Mouse (Mus musculus) retina, adult 2 months (tissue): Measurements from ENCODE around the gene Card9.

Source experiments
- DNase-seq: peaks from one replicate; pipeline ENCODE4 v3.0.0-alpha.2; 2012; ENCODE audit warnings: low read depth, low spot score

Card9 gene

DNA sequence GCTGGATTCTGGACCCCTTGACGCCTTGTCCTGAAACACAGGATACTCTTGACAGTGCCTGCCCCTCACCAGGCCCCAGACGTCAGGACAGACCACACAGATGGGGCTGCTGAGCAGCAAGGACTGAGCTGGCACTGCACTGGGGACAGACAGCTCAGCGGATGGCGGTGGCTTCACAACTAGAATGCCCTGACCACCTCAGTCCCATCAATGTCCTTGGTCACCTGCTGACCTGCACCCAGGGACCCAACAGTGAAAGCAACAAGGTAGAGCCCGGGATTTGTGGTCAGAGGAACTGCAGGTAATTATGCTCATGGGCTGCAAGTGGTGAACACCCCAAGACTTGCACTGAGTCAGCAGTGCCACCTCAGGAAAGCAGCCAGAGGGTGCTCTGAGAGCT is 2.3 kb upstream of the Card9 start:
- DNase-seq: no peak

DNA sequence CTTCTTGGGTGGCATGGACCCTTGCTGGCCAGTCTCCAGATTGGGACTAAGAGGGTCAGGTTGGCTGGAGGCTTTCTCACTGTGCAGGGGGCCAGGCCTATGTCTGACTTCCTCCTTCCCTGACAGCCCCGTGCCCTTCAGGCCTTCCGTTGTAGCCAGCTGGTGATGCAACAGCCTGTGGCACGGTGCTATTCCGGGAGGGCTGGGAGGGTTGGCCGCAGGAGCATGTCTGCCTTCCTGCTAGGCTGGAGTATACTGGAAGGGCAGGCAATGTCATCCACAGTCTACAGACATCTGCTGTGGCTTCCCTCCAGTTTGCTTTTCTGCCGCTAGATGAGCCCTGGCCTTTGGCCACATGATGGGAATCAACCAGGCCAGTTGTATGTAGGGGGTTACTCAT is 735 bp downstream of the Card9 start:
- no peak for DNase-seq

DNA sequence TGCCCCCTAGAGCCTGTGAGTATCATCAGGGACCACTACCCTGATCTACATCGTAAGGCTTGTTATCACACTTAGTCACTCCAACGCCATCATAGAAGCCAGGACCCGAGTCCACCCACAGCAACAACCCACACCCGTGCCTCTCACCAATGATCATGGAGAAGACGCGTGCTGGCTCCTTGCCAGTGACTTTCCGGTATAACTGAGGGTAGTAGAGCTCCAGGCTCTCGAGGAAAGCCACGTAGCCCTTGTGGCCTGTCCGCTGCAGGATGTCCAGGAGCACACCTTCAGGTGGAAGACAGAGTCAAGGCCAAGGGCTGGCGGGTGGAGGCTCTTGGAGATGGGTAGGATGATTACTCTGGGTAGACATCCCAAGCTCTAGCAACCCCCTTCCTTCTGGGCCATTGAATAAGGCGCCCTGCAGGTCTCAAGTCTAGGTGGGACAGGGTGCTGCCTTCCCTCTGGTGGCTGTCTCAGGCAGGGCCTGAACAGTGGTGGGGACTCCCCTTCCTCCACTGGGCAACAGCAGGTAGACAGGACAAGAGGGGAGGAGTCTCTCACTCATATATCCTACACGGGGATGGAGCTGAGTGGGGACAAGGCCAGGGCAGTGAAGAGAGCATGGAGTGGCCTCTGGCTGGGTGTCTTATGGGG is 1.9 kb downstream of the Card9 start:
- no peak for DNase-seq

DNA sequence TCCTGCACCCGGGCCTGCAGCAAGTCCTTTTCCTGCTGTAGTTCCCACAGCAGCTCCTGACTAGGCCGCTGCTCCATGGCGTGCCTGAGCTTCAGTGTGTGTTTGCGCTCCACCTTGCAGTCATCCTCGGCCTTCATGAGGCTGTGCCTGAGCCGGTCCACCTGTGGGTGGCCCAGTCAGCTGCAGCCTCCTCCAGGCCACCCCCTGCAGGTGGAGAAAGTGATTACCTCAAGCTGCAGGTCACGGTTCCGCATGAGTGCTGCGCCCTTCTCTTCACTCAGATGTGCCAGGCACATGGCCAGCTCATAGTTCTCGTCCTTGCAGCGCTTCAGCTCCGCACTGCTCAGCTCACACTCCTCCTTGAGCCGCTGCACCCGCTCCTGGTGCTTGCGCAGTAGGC is 3.2 kb downstream of the Card9 start:
- no peak for DNase-seq

DNA sequence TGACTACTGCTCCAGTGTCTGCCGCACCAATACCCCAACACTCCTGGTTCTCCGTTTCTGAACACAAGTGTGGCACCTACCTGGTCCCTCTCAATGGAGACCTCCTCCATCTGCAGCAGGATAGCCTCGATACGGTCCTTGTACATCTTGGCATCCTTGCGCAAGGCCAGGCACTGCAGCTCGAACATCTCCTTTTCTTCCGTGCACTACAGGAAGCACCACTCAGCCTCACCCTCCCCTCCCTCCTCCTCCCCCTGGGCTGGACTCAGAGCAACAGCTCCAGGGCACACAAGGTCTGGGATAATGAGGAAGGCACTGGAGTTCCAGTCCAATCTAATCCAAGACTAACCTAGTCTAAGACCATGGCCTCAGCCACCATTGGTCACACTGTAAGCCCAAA is 4.0 kb downstream of the Card9 start:
- DNase-seq: no peak

DNA sequence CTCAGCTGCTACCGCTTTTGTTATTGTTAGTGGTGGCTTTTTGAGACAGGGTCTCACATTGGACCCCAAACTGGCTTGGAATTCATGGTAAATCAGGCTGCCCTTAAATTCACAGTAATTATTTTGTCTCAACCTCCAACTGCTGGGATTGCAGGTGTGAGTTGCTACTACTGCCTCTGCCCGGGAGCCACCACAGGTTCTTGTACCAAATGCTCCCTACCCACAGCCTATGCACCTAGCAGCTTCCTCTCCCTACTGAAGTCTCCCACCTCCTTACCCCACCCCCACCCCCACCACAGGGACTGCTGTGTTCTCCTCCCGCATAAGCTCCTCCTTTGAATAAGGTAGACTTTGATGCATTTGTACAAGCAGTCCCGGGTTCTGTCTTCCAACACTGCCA is 4.5 kb downstream of the Card9 start:
- DNase-seq: no peak

DNA sequence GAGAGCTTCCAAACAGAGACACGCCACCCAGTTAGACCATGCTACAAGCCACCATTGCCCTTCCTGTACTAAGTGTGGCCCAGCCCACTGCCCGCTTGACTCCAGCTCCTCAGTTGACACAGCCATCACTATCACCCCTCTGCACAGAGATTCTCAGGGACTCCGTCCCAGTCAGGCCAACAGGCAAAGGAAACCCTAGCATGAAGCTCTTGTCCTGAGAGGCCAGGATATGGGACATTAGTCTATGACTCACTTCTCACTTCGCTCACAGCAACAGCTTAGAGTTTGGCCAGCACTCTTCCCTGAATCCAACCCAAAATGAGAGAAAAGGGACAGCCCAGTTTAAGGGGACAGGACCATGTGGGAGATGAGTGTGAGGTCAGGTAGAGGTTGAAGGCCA is 6.3 kb downstream of the Card9 start:
- no peak for DNase-seq

DNA sequence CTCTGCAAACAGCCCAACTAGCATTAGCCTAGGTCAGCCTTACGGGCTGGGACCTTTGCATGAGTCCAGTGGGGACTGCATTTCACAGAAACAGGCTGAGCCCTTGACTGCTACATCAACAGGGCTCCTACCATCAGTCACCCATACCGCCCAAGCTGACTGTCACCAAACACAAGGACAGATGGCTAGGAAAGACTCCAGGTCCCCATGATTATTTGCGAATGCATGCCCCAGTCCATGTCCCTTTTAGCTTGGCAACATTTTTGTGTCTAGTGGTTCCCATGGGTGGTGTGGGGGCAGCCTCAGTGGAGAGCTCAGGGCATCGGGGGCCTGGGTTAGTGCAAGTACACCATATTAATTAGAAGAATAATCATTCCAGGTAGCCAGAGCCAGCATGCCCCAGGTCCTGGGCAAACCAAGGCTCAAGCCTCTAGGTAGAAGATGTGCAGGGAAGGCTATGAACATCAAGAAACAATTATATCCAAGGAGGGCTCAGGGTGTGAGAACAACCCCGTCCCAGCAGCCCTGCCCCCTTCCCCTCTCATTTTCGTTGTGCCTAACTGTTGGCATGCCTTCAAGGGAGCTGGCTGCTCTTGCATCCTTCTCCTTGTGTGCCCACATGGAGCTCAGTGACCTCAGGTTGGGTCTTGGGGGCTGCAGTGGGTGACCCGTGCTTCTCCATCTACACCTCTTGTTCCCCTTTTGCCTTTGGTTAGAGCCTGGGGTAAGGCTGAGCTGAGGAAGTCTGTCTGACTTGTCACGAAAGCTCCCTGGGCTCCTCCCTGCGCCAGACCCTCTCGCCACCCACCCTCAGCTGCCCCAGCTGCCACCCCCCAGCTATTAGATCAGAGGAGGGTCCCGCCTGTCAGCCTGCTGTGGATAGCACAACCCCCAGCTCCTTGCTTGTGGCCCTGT is 7.4 kb downstream of the Card9 start:
- no peak for DNase-seq

DNA sequence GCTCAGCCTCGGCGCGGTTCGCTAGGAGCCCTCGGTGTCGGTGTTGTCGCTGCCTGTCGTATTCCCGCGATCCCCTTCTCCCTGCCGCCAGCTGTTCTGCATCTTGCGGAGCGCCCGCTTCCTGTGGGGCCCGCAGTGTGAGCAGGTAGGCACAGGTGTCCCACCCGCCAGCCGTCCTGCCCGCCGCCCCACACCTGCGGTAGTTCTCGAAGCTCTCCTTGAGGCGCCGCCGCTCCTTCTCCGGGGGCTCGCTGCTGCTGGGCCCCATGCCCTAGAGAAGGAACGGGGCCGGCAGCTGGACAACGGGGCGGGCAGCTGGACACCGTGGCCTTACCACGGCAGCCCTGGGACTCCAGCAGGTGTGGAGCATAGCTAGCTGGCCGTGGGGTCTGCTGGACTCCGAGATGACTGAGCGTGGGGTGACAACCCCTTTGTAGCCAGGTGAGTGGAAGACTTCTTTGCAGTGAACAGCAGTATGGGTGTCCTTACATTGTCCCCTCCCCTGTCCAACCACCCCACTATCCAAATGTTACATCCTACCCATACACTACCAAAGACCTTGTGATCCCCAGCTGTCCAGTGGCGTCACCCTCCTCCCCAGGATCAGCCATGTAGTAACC is 8.3 kb downstream of the Card9 start:
- DNase-seq: no peak

DNA sequence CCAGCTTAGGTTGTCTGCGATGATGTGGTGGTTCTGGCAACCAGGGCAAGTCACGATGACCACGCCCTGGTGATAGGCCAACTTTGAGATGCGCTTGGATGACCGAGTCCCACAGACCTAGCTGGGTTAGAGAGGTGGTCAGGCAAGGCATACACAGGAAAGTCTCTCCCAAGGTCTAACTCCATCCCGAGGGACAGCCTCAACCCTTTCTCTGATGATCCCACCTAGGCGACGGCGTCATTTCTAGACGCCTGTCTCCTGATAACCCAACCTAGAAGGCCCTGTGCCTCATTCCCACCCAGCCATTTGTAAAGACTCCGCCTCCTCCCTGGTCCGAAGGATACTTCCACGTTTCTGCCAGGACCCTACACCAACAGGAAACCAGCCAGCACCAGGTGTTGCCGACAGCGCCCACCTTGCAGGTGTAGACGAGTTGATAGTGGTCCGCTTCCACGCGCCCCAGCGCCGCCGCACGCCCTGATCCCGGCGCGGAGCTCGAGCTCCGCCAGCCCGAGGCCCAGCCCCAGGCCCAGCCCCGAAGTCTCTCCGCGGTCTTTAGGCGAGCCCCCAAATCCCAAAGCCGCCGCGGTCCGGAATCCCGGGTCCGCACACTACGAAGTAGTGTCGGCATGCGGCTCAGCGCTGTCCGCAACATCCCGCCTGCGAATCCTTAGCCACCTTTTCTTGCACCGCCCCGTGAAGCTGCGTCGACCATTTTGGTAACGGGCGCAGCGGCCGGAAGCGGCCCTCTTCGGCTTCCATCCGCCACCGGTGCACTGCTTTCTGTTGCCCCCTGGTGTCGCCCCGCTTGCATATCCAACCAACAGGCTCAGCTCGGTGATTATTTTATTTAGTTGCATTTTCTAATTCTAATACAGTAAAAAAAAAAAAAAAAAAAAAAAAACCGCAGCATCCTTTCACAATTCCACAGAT is 9.1 kb downstream of the Card9 start, which contains the start of gene Dnlz:
Gene Dnlz, minus strand, starts transcription at position 753 of the 933 bp plus-strand sequence.
- peak; percentile 81 for DNase-seq

DNA sequence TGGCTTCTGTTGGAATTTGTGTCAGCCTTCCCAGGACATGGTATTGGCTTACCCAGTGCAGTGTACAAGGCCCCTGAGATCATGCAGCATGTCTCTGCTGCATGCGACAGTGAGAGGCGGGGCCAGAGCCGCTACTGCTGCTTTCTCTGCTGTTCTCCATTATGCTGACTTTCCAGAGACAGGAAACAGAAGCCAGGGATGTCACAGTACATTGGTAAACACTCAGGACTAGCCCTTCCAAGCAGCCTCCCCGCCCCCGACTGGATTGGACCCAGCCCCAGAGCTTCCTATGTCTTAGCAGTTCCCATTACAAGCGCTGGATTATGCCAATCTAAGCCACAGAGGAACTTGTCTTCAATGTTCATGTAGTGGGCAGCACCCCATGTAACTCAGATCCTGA is 12.5 kb downstream of the Card9 start:
- DNase-seq: no peak

DNA sequence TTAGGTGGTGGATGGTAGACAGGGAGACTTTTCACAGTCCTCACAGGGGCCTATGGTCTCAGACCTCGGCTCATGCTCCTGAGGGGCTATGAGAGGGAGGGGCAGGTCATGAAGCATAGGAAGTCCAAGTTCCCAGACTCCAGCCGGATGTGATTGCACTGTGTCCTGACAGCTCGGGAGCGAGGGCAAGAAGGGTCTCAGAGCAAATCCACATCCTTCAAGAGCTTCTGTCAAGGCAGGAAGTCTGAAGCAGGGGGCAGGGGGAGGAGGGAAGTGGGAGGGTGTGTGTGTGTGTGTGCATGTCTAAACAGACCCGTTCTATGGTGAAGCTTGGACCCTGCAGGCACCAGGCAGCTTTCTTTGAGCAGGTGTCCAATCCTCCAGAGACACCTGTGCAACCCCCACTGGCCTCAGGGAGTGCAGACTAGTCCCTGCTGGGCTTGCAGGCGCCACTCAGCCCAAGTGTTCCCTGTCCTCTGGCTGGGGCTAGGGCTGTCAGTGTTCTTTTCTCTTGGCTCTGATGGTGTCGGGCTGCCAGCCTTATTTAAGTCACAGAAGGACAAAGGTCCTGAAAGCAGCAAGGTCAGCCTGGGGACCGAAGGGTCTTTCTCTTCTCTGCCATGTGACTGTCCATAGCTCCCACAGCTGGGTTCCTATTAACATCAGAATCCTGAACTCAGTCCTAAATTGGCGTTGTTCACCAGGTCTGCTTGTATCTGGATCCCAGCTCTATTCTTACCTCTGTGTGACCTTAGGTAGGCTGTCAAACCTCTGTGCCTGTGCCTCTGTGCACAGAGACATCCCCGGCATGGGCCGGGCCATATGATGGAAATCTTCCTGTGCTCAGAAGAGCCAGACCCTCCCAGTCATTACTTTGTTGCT is 17.9 kb downstream of the Card9 start:
- no peak for DNase-seq

DNA sequence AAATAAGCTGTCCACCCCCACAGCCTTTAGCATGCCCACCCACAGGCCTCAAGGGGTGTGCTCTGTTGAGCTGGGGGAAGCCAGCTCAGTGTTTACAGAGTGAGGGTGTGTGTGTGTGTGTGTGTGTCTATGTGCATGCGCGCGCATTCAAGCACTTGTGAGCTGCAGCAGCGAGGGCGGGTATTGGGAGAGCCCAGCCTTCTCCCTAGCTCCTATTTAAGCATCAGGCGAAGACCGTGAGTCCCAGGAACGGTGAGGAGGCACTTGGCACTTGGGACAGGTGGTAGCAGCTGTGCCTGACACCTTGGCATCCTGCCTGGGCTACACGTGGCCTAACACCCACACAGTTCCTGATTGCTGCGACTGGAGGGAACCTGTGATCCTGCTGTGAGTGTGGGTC is 18.7 kb downstream of the Card9 start:
- DNase-seq: no peak

DNA sequence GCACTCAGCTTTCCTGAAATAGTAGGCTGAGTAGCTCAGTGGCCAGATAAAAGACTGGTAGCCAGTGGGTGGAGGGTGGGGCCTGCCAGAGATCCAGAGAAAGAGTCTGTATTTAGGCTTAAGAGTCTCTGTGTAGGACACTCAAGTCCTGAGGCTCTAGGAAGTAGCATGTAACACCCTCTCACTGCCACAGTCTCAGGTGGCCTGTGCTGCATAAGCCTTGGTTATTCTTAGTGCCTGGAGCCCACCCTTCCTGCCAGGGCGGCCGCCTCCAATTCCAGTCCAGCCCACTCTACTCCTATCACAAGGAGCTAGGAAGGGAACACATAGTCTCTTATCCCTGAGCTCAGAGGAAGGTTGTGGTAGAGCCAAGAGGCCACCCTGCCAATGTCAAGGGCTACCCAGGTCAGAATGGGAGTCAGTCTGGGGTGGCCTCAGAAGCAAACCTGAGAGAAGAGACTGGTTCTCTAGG is 19.2 kb downstream of the Card9 start:
- DNase-seq: no peak

DNA sequence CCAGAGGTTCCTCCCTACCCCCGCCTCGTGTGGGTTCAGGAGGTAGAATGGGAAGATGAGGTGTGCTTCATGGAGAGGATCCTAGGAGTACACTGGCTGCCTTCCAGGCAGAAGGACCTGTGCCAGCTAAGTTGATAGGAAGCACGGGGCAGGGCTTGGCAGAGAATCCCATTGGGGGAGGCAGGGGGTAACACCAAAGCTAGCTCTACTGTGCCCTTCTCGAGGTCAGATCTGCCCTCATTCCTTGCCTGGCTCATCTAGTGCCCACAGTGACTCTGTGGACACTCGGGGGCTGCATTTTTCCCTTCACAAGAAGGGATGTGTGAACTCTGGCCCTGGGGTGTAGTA is 21.5 kb downstream of the Card9 start:
- DNase-seq: no peak

DNA sequence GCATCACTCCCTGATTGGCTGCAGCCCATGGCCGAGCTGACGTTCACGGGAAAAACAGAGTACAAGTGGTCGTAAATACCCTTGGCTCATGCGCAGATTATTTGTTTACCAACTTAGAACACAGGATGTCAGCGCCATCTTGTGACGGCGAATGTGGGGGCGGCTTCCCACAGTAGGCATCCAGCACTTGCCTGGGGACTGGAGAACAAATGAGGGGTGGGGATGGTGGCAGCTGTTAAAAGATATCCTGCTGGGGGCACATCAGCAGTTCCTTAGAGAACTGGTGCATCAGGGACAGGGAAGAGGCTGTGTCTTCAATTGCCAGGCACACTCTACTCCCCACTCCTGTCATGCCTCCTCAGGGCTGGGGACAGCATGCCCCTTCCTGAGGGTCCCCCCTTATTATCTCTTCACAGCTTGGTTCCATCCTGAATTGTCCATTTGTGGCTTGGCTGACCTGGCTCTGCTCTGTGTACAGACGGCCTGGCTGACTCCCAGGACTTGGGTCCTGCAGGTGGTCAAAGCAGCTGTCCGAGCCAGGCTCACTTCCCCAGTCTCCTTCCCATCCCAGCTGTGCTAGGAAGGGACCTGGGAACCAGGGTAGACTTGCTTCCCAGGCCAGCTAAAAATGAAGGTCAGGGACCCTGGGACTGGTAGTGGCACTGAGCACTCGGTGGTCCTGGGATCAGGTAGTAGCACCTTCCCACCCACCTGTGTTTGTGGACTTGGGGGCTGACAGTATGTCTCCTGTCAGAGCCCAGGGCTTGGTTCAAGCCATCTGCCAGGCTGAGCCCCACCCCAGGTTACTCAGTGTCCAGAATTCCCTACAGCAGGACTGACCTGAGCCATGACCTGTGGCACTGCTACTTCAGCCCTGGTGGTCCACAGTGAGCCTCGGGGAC is 22.2 kb downstream of the Card9 start:
- DNase-seq: no peak

DNA sequence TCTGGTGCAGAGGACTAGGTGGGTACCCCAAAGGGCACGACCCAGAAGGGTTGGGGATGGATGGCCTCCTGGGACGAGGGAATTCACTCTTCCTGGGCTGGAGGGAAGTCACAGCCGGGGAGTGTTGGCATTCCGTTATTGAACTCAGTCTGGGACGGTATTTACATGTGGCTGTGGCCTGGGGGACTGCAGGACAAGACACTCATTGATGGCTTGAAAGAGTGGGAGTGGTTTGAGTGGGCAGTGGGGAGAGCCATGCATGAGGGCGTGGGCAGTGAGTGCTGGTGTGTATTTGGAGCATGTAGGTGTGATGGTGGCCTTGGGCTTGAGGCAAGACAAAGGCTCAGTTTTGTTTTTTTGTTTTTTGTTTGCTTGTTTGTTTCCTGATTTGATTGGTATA is 30.0 kb downstream of the Card9 start:
- no peak for DNase-seq

DNA sequence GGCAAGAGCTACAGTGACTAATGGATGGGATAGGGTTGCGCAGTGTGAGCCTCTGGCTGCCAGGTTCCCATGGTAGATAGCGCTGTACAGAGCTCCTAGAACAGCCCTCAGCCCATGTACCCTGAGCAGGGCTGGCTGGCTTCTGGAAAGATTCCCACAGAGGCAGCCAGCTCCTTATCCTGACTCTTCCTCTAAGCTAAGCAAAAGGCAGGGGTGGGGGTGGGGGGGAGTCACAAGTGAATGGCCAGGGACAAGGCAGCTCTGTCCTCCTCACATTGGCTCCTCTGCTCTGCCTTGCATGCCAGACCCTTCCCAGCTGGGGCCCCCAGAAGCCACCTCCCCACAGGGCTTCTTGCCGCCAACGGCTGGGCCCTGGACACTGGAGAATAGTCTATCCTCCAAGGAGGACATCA is 30.7 kb downstream of the Card9 start:
- DNase-seq: no peak

DNA sequence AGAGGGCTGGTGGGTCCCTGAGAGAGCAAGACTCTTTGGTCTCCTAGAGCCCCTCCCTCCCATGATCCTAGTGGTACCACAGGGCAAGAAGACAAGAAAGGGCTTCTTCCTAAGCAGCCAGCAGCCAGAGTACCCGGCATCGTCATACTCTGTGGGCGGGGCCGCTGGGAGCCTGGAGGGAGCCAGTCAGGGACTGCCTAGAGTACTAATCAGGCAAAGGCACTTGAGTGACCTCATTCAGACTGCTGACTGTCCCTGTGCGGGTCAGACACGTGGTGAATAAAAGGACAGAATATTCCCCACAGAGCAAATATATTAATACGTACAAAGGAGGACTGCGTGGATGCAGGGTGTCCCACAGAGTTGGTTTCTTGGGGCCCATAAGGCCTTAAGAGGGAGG is 31.3 kb downstream of the Card9 start:
- DNase-seq: no peak

DNA sequence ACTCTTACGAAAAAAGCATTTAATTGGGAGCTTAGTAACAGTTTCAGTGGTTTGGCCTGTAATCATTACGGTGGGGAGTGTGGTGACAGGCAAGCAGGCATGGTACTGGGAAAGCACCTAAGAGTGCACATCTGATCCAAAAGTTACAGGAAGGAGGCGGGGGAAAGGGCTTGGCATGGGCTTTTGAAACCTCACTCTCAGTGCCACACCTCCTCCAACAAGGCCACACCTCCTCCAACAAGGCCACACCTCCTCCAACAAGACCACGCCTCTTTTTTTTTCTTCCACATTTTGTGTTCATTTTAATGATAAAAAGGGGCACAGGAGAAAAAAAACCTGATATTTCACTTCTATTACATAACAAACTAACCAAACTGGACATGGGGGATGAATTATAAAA is 32.9 kb downstream of the Card9 start:
- DNase-seq: no peak
